Mouse (Mus musculus) myocyte (in vitro differentiated cells): ENCODE data around the gene Tmem156.

Source experiments
- MYOG ChIP-seq, 3 experiments: IDR thresholded peaks; one replicate each; pipeline ENCODE4 v1.6.1; 2011; ENCODE audit warnings: control low read depth in 2 of 3, low read depth in 2 of 3, mild to moderate bottlenecking in 2 of 3; ENCODE audit not compliant: insufficient read length in 2 of 3, control insufficient read depth in 1 of 3, insufficient read depth in 1 of 3
- POLR2A ChIP-seq: IDR thresholded peaks from one replicate; pipeline ENCODE4 v1.6.1; 2011; ENCODE audit warnings: low read depth, mild to moderate bottlenecking, control low read depth, moderate library complexity; ENCODE audit not compliant: insufficient read length
- SRF ChIP-seq: IDR thresholded peaks from one replicate; pipeline ENCODE4 v1.6.1; 2011; ENCODE audit warnings: low read depth; ENCODE audit not compliant: control insufficient read depth, insufficient read length
- USF1 ChIP-seq: IDR thresholded peaks from one replicate; pipeline ENCODE4 v1.6.1; 2011; ENCODE audit warnings: low read depth, mild to moderate bottlenecking, control low read depth, moderate library complexity

GRCm38 (mm10) chr5:65131211-65131879 lies 39.4 kb upstream of the Tmem156 start:
- TF ChIP-seq POLR2A (no peak), SRF (no peak), MYOG (IDR thresholded peaks at IDR 0.05; ENCODE audit: control insufficient read depth in 1 of 3, insufficient read depth in 1 of 3, insufficient read length in 2 of 3, low read depth in 2 of 3) (no peak), USF1 (no peak)
